Mouse (Mus musculus) E14TG2a.4 (cell line): ENCODE measurements at regions not wholly inside any gene's neighbourhood (a gene's known extent, or its start where the extent isn't known, plus 50 kb on each side); places are given as distances from the start of the nearest gene placed in this dataset.

Experiments used
- CTCF ChIP-seq: conservative IDR thresholded peaks from 2 replicates; pipeline ENCODE4 v1.5.1; 2014; ENCODE audit warnings: low read length
- NANOG ChIP-seq: IDR thresholded peaks from 2 replicates; pipeline ENCODE4 v1.6.1; 2014; ENCODE audit warnings: borderline replicate concordance, low read length, mixed read lengths

DNA sequence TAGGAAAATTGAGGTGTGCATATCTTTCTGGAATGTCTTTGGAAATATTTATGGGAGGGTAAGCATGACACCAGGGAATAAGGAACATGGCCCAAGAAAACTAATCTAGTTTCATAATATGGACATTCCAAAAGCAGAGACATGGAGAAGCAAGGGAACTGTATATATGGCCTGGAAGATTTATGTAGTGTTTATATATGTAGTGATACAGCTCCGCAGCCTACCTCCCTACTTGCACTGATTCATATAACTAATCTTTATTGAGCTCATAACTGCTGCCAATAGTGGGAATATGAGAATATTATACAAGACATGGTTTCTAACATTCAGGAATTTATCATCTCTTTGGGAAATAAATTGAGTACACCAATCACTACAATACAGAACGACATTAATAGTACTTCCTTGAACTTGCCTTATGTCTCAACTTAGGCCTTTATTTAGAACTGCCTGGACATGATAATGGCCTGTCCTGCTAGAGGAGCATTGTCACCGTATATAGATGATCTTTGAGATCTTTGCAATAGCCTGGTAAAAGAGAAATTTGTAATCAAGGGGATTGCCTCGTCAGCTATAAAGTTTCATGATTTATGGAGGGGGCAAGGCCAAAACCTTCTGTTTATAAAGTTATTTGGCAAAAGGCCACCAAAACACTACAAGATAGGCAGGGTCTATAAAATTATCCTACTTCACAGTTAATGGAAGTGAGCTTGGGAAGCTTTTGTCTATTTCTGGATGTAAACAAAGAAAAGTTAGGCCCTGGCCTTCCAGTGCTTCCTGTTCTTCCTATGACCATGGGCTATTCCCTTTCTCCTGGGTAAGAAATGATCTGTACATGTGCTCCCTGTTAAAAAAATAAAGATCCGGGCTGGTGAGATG lies 213.4 kb upstream of the Dcbld2 start:
- no peak for TF ChIP-seq CTCF
- no peak for TF ChIP-seq NANOG
